Mouse (Mus musculus) frontal cortex, postnatal 14 days (tissue): Measurements from ENCODE around the gene Gpat3.

Source experiments
- DNase-seq, 2 experiments: peaks; one replicate each; pipeline ENCODE4 v3.0.0; 2022; ENCODE audit warnings: low spot score in 2 of 2

Gpat3 gene

DNA sequence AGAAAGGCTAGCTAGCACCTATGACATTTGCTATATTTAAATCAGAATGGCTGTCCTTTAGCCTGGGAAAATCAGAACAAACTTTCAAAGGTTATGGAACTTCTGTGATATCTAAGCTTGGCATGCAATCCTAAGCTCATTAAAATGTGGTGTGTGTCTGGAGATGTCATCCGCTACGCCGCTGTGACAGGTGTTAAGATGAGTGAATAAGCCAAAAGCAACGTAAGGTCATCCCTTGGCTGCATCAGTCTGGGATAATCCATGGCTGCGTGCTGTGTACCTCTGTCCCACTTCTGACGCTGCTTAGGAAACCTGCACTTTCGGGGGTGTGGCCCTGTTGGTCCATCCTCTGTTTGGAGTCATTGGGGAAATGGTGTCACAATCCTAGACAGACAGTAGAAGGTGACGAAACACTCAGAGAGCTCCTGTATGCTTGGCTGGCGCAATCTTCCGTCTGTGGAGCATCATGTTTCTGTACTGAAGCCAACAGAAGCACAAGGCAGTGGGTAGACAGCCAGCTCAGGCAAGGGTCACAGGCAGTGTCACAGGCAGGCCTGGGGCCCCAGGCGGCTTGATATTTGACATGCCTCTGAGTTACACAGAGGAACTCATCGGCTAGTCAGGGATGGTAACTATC is 15.0 kb downstream of the Gpat3 start:
- no peak for DNase-seq

DNA sequence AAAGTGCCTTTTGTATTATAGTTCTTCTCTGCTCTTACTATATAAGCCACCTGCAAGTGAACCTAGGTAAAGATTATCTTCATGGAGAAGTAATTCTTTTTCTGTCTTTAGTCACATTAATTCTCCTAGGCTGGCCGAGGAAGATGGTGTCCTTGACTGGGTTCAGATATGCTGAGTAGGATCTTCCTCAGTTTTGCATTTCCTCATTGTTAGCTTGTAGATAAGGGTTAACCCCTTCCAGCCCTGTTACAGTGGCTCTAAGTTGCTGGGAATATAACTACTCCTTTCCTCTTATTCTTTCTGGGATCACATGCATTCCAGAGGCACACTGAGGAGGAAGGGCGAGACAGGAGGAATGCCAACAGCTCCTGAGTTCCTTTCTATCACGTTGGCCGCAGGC is 15.6 kb downstream of the Gpat3 start:
- no peak for DNase-seq

DNA sequence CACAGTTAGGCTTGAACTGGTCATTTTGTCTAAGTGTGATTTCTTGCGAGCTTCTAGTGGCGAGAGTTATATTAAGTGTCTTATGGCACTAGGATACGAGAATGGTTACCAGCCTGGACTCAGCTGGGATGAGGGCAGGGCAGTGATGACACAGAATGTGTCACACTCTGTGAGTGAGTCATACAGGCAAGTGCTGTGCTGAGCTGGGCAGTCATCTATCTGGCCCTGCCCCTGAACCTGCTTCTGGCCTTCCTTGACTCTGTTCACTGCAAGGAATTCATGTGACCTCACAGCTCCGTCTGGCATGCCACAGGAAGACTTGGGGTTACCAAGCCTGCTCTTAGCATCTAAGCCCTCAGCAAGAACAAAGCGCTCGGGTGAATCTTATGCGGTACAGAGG is 16.3 kb downstream of the Gpat3 start:
- DNase-seq: no peak

DNA sequence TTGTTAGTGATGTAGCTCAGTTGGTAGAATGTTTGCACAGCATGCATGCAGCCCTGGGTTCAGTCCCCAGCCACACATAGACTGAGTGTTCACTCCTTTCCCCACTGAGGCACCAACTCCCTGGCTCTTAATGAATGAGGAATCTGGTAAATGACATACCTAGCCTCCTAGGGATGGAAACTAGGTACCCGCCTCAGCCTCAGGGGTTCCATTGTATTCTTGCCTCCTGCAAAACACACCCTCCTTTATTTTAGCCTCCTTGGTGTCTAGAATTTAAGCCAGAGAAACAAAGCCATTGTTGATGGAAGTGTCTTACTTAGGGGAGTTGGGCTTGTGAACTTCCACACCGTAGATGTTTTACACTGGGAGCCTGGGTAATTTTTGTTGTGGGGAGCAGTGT is 17.6 kb downstream of the Gpat3 start:
- no peak for DNase-seq

DNA sequence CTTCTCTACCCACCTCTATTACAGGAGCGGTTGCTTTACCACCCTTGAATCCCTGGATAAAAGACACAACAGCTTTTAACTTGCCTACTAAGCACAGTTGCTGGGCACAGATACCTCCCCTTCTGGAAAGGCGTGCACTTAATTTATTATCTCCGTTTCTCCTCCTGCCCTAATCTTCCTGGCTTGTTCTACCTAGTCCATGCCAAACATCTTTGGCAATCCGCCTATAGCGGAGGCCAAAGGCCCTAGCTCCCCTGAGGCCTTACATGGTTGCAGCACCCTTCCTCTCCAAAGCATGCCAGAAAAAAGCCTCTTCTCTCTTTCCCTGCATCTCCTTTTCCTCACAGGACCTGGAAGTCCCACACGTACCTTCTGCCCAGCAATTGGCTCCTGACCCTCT is 18.9 kb downstream of the Gpat3 start:
- DNase-seq: no peak

DNA sequence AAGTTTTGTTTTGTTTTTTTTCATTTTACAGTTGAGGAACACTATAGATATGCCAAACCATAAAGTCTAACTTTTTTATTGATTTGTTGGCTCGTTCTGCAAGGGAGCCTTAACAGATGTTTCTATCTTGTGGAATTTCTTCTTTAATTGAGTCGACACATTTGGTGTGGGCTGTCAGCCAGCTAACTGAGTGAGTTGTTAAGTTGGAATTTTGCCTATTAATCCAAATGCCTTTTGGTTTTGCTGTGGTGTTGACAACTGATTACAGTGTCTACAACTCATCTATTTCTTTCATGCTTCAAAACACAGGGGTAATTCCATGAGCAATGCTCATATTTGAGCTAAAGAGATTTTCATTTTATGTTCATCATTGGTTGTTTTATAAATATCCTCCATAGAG is 20.7 kb downstream of the Gpat3 start:
- DNase-seq: no peak

DNA sequence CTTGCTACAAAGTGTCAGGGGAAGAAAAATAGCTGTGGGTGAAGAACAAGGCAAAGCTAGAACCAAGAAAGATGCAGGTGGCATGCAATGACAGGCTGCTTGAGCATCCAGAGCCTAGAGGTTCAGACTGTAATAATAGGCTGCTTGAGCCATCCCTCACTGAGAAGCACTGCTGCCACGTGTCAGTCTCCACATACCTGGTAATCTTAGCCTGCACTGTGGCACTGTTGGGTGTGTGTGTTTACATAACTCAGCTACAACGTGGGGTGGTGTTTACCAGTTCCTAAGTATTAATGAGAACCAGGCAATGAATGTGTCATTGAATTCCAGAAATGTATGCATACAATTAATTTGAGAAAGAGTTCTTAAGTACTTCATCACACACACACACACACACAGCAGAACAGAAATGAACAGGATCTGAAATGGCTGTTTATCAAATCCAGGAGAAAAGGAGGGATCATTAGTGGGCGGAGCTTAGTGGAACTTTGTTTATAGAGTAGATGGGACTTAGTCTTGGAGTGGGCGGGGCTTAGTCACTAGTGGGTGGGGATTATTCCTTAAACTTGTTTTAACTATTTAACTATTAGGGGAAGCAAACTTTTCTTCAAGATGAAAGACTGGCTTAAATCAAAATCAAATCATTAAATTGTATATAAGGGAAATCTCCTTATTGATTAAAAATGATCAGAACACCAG is 23.8 kb downstream of the Gpat3 start:
- DNase-seq: no peak

DNA sequence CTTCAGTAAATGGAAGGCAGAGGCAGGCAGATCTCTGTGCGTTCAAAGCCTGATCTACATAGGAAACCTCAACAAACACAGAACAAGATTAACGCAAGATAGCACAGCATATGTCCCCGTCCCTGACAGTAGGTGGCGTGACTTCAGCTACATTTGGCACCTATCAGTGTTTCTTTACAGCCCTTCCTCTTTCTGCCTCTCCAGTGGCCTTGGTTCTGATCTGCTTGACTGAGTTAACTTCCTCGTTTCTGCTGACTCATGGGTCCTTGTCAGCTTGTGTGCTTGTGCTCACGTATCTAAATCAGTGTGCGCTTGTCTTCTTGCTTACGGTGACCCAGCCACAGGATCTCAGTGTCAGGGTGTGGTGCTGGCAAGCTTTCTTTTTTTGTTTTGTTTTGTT is 26.5 kb downstream of the Gpat3 start:
- no peak for DNase-seq

DNA sequence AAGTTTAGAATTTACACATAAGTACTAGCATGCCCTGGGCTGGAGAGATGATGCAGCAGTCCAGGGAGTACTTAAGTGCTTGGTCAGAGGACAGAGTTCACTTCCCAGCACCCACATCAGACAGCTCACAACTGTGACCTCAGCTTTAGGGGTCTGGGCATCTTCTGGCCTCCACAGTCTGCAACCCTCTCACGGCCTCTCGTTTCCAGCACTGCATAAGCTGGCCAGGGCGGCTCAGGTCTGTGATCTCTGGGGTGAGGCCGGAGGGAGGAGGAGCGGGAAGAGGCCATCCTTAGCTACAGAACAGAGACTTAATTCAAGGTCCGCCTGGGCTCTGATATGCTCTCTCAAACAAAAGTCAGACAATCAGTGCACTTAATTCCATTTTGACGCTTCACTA is 29.2 kb downstream of the Gpat3 start:
- no peak for DNase-seq

DNA sequence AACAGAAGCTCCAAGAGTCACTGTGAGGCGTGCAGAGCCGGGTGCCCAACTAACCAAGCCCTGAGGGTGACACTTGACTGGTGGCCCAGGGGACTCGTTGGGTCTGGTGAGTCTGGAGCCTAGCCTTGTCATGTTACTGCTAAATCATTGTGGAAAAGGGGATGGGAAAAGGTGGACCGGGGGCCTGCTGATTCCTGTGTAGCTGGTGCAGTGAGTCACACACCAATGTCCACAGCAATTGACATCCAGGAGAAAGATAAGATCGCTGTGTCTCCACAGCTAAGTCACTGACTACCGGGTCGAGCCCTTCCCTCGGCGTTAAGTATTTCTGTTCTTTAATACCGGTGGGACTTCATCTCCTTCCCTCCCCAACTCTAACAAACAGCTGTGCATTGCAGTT is 29.7 kb downstream of the Gpat3 start:
- no peak for DNase-seq

DNA sequence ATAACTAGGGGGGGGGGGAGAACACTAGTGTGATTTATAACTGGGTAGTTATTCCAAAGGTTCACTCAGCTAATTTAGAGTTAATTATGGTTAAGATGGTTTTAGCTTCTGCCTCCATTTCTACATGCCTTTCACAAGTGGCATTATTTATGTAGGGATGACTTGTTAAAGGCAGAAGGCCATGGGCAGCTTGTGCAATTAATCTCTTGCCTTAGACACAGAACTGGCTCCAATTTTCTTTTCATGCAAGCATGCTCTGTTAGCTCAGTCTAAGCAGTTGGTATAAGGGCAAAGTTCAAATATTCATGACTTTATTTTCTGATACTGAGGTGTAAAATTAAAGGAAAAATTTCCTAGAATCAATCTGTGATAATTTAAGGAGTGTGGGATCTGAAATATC is 31.5 kb downstream of the Gpat3 start:
- no peak for DNase-seq

DNA sequence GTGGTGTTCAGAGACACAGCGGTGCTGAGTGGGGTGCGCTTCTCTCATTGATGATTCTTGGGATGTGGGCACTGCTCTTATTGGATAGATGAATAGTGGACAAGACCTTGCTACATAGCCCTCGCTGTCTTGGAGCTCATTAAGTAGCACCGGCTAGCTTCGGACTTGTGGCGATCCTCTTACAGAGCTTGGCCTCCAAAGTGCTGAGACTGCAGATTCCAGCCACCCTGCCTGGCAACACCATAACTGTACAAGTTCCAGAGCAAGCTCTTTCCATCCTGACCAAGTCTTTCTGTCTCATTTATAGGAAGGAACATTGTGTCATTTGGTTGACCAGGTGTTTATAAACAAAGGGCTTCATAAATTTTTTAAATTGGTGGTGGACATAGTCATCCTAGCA is 39.7 kb downstream of the Gpat3 start:
- no peak for DNase-seq

DNA sequence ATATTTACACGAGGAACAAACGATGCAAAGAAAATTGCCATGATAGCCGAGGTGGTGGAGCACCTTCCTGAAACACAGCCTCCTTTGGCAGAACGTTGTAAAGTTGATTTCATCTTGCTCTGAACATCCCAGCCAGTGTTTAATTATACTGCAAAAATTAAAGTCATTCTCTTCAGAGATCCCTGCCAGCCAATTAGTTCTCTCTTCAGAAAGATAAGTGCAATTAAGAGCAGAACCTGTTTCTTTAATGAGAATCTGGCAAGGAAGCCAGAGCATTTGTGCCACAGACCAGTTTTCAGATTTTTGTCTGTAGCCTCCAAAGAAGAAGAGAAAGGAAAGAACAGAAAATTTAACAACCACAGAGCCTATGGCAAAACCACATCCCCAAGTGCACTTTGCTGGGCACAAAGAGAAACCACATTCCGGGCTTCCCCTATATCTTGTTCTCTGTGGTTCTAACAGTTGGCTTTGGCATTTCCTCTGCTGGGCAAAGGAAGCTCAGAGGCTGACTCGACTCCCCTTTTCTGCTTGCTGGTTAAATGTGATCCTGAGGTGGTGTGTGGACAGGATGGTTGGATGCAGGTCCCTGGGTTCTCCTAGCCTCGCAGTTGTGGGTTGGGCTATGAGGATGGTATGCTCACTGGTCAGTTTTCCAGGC is 40.9 kb downstream of the Gpat3 start:
- DNase-seq: no peak

DNA sequence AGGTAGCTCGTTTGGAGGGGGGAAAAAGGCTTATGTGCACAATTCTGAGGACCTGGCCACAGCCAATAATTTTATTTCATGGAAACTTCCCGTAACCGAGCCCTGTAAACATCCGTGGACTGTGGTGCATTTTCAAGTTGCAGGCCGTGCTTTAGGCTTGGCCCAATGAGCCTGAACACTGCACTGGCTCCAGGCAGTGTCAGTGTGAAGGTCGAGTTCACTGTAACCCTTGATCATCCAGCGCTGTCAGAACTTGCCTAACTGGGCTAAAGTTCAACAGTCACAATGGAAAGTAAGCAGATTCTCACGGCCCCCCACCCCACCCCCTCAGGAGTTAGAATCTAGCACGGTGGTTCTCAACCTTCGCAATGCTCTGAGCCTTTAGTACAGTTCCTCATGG is 50.7 kb downstream of the Gpat3 start:
- DNase-seq: no peak

DNA sequence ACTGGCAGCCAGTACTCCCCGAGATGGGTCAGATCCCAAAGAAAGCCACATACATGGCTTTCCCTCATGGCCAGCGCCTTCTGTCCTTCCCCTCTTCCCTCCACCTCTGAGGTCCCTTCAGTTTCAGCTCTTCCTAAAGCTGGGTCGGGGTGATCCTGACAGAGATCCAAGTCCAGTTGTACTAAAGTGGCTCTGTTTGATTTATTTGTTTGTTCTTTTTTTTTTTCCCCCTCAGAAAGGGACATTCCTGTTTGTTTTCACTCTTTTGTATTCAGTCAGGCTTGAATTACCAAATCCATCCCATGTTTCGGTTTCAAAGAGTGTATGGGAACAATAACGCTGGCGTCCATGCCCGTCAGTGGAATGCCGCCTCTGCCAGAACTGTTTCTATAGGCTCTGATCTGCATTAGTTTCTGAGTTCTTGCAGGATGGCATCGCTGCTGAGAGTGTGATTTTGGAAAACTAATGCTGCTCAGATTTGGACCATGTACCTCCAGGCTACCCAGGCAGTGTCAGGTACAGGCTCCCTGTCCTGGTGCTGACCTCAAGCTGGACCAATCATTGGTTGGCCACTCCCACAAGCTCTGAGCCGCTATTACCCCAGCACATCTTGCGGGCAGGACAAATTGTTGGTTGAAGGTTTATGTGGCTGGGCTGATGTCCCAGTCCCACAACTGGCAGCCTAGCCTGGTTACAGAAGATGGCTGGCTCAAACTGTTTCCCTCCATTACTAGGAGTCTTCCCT is 54.4 kb downstream of the Gpat3 start:
- DNase-seq: no peak

DNA sequence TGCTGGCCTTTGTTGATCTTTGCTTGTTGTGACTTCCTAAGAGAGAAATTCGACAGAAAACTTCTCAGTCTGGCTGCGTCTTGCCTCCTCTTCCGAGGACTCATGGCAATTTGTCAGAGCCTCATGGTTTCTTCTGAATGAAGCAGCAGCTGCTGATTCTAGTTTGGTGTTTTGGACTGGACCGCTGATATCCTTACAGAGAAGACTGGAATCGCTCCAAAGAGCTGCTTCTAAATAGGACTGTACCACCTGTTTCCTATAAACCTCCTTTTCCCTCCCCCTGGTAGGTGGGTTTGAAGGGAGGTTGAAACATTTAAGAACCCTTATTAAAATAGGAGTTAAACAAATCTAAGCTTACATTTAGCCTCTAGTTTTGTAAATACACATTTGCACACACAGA is 55.5 kb downstream of the Gpat3 start:
- DNase-seq: no peak

DNA sequence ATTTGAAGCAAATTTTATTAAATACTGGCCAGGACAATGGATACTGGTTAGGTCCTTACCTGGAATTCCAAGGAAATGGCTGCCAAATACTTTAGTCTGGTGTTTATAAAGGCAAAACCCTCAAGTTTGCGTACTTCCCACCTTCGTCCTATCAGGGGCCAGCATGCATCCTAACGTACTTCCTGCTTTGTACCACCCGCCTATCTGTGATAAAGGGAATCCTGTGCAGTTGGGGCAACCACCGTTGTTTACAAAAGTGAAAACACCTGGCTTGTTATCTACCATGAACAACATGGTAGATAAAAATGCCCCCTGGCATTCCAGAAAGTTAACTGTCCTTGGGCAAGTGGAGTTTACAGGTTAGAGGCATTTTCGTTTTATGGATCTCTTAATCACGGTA is 63.0 kb downstream of the Gpat3 start:
- no peak for DNase-seq

DNA sequence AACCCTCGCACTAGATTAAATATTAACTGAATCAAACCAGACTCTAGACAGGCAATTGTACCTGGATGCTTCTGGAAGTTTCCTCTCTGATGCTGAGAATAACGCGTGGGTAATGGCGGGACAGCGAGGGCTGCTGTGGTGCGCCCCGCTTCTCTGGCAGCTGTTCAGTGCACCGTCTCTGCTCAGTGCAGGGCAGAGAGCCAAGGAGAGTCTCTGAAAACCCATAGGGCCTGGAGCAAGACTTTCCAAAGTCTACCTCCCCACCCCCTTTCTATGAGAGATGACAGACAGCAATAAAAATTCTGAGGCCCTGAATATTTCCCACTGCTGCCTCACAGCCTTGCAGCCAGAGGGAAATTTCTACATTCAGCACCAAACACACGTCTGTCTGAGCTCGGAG is 63.4 kb downstream of the Gpat3 start:
- DNase-seq: no peak

DNA sequence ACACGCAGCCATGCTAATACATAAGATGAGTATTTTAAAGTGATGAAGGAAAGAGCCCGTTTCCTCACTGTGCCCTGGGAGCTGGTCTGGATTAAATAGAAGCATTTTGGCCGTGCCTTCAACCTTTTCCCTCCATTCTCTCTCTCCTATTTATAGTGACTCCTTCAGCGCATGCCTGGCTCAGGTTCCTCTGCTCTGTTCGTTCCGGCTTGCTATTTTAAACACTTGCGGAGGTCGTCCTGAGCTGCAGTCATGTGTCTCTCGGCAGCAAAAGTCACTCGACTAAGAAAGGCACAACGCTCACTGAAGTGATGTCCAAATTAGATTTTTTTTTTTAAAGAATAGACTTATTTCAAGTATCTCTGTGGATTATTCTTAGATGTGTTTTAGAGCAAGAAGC is 64.2 kb downstream of the Gpat3 start:
- peak in 1 of 2 experiments; percentile 21 for DNase-seq

DNA sequence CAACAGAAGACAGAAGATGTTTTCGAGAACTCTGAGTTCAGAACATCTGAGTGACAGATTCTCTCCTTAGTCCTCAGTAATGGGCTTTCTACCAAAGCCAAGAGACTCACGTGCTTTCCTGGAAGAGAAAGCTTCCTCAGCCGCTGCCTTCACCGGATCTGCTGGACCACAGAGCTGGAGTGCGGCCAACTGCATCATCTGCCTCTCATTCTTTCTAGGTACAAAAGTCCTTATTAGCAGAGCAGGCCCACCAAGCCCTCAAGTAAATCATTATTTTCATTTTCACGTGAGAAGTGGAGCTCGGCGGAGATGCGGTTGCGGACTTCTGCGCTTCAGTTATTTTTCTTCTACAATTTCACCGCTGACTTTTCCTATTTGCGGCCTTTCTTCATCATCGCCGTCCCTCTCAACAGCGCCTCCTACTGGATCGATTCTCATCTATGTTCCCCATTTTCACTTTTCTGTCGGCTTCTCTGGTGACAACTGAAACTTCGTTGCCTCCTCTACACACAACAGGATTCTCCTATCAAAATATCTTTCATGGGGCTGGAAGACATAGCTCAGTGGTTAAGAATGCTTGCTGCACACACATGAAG is 66.1 kb downstream of the Gpat3 start:
- no peak for DNase-seq

DNA sequence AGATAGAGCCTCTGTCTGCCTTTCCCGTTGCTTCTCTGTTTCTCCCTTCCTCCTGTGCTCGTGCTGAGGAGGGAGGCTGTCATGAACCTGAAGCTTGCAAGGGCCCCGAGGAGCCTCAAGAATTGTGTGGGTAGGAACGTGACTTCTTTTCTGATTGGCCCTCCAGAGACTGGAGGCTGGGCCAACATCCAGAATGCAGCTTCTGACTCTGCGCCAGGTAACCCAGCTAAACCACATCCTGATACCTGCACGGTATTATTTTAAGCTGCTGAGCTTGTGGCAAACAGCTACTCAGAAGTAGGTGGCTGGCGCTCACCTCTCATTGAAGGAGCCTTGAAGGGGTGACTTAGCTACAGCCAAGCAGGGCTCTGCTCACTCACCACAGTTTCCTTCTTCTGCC is 66.9 kb downstream of the Gpat3 start:
- DNase-seq: no peak

DNA sequence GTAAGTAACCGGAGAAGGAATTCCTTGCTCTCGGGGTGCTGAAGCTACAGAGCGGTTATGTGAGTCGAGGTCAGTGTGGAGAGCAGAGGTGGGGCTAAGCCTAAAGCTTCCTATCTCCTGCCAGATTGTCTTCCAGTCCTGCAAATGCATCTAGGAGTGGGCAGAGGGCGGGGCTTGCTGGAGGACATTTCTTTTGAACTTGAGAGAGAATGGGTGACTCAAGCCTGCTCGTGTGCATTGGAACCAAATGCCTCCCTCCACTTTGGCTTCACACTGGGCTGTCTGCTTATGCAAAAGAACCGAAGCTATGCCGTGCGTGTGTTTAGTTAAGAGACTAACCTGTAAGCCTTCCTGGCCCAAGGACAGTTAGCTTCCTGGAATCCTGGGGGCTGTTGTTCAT is 67.8 kb downstream of the Gpat3 start:
- no peak for DNase-seq
